Mouse (Mus musculus) G1E-ER4 (cell line): ENCODE data around the gene Mapk8ip1. TPM values are rescaled to one million over a fixed set of nuclear protein-coding genes. Genes with fewer than 3 reads are reported as not detected.

Experiments
- GATA1 ChIP-seq: IDR thresholded peaks from one replicate; pipeline ENCODE4 v1.8.0; 2012; ENCODE audit warnings: low read length, inconsistent platforms
- polyA plus RNA-seq: library from polyadenylated mRNA; stranded (reverse); fragments of >175 nt; gene quantifications from 2 replicates; pipeline ENCODE4 v1.2.3, GENCODE M21; 2012

Mapk8ip1 gene
- polyA plus RNA-seq, 1 experiment: 0.11 TPM

DNA sequence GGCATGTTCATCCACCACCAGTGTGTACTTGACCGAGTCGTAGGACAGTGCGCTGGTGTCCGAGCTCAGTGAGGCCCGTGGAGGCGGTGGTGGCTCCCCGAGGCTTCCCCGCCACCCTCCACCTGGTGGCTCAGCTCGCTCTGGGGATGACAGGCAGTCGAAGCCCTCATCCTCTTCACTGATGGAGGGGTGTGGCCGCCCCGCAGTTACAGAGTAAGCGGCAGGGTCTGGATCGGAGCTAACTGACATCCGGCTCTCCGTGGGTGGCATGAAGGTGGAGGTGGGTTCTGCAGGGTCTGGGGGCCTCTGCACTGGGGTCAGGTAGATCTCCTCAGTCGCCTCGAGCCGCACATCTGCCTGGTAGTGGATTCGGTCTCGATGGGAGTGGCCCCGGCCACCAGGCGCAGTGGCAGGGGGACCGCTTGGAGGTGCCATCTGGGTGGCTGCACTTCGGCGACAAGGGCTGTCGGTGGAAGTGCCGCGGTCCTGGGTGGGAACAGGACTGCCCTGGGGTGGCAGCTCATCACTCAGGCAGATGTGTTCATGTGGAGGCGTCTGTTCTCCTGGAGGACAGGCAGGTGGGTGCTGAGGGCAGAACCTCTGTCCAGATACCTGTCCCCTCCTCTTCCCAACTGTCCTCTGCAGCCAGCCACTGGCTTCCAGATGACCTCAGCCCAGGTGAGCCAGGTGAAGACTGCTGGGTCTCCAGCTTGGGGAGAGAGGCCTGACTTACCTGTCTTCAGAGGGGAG is 14.1 kb downstream of the Mapk8ip1 start:
- TF ChIP-seq GATA1: no peak

DNA sequence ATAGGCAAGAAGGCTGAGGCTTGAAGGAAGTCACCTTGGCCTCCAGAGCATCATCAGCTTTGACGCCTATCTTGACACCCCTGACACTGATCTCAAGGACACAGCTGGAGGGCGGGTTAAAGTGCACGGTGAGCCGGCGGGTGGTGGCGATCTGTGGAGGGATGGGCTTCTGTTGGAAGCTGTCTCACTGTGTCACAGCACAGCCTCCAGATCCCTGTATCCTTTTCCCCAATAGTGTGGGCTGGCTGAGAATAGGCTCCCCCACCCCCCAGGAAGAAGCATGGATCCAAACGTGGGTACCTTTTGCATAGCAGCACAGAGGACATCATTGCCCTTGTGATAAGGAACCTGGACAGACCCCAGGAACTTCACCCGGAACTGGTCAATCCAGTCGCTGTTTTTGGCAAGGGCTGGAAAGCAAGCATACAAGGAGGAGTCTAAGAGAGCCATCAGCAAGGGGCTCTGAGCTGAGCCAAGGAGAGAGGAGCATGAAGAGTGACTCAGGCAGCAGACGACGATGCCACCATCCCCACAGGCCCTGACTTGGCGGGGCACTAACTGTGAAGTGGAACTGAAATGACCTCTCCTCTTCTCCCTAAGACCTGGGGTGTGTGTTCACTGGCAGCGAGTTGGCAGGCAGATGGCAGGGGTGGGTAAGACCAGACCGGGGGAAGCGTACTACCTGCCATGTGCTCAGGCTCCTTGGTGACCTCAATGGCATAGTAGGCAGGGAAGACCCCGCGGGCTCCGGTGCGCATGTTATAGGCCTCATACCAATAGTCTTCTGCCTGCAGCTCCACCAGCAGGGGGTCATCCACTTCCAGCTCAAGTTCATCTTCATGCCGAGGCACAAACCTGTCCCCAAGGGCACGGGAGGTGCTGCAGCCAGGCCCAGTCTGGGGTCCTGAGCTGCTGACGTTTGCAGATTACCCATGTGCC is 15.7 kb downstream of the Mapk8ip1 start:
- no peak for TF ChIP-seq GATA1

DNA sequence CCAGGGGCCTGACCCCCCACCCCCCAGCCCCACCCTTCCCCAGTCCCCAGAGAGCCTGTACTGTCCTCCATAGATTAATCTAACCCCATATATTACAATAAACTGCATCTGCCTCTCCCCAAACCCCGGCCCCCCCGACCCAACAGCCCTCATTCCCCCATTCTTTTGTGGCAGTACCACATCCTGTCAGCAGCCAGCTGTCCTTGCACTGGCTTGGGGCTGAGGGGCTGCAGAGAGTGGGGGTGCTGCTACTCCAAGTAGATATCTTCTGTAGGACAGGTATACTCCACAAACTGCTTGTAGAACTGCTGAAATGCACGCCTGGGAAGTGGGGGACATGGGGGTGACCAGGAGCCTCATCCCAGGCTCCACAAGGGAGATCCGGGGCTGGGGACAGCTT is 17.0 kb downstream of the Mapk8ip1 start:
- TF ChIP-seq GATA1: no peak

DNA sequence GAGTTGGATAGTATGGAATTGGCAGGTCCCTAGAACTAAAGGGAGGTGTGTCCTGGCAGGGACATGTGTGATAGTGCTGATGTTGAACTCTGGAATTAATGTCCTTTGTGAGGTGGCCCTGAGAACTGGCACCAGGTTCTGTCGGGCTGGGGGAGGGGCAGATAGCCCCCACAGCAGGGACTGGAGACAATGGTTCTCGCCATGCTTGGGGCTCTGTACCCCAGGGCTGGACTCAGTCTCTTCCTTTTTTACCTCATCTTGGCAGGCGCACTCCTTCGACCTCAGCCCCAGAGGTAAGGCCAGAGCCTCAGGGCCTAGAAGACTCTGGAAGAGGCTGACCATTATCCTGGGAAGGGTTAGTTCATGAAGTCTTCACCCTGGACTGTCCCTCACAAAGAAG is 18.3 kb downstream of the Mapk8ip1 start:
- no peak for TF ChIP-seq GATA1

DNA sequence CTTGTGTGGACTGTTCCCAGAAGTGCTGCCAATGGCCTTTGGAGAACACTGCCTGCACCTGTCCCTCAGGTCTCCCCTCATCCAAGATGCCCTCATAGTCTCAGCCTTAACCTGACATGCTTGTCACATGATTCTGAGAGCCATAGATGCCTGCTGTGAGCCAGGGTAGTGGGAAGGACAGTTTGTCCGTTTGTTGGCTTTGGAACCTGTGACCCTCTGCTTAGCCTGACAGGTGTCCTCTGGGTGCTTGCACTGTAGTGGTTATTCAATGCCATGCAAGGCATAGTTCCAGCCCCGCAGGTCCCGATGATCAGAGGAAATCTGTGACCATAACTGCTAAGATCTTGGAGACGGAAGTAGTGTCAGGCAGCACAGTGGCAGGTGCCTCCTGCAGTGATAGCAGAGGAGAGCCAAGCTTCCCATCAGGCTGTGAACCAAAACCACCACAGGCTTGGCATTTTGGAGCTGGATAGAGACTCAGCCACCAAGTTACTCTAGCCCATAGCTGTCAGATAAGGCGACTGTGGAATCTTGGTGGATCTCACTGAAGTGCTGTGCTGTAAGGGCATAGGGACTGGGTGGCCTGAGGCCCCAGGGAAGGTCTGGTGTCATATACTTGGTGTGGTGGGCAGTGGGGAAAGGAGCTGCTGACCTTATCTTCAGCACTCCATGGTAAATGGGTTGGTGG is 19.0 kb downstream of the Mapk8ip1 start, which contains the start of gene 1700029I15Rik:
Gene 1700029I15Rik, plus strand, starts transcription at position 638 of the 688 bp plus-strand sequence.
- TF ChIP-seq GATA1: no peak

DNA sequence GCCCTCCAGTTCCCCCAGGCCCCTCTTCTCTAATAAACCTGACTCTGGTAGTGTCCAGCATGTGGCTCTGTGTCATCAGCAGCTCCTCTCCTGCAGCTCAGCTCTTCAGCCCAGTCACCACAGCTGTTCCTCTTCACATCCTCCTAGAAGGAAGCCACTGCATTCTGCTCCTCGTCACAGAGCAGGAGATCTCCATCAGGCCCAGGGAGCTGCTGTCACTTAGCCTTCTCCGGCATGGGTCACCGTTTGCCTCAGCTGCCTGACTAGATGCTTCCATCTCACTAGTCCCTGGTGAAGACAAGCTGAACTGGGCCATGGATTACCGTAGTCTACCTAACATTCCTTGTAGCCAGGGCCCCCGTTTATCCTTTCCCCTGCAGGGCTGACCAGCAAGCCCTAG is 19.9 kb downstream of the Mapk8ip1 start:
- TF ChIP-seq GATA1: no peak

DNA sequence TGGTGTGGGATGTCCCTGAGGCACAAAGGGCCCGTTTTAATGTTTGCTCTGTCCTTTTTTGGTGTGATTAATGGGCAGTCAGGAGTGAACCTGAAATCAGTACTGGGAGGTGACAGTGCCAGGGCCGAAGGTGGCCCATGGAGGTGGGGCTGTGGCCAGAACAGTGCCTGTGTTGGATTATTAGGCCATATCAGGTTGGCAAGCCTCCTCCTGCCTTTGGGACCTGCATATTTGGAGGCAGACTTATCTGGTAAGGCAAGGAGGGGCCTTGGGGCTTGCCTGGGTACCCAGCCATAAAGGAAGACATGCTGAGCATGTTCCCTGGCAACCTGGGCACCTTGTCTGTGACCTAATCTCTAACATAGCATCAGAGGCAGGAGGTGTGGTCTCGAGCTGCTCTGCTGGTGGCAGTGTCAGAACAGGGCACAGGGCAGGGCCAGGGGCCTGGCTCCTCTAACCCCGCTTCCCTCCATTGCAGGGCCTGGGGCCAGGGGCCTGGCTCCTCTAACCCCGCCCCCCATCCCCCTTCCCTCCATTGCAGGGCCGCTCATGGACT is 20.5 kb downstream of the Mapk8ip1 start:
- TF ChIP-seq GATA1: no peak

DNA sequence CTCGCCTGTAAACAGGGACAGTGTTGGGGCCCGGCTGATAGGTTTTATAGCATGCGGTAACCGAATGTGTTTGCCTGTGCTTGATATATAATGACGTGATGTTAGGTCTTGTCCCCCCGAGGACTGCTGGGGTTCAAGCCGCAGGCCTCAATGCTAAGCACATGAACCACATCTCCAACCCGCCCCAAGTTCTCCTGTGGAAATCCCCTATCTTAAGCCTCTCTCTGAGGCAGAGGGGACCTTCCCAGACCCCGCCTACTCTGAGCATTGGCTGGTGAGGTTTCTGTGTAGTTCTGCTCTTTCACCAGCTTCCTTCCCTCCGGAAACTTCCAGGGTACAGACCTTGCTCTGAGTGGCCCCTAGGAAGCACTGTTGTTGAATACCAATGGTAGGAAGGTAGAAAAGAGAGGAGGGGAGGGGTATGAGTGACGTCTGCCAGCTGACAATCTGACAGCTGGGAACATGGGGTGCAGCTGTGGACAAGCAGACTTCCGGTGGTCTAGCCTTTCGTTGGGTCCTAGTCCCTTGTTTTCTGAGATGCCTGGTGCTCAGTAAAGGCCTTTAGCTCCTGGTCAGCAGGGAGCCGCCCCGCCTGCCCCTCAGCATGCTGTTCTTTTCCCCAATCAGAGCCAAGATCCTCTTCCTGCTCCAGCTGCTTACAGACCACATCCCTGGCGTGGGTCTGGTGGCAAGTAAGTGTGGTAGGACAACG is 21.1 kb downstream of the Mapk8ip1 start:
- no peak for TF ChIP-seq GATA1

DNA sequence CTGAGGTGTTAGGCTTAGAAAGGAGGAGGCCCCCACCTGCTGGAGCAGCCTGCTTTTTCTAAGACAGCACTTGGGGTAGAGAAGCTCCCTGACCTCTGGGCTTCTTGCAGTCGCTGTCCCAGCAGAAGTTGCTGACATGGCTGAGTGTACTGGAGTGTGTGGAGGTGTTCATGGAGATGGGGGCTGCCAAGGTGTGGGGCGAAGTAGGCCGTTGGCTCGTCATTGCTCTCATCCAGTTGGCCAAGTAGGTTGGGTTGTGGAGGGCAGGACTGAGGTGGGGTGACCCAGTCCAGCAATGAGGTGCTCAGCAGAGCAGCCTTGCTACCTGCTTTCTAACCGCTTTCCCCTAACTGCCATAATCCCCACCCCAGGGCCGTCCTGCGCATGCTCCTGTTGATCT is 23.7 kb downstream of the Mapk8ip1 start:
- no peak for TF ChIP-seq GATA1

DNA sequence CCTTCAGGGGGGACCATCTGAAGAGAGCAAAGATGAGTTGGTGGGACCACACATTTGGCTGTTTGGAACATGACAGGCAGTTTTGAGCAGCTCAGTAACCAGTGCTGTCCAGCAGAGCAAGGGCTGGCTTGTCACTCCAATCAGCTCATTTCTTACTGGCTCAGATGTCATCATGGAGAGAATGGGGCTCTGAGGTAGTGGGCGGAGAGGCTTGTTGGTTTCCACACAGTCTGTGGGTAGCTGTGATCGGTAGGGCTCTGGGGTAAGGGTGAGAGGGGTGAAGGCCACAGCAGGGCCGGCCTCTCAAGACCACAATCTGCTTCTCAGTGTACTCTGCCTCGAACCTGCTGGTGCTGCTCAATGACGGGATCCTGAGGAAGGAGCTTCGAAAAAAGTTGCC is 24.8 kb downstream of the Mapk8ip1 start:
- no peak for TF ChIP-seq GATA1

DNA sequence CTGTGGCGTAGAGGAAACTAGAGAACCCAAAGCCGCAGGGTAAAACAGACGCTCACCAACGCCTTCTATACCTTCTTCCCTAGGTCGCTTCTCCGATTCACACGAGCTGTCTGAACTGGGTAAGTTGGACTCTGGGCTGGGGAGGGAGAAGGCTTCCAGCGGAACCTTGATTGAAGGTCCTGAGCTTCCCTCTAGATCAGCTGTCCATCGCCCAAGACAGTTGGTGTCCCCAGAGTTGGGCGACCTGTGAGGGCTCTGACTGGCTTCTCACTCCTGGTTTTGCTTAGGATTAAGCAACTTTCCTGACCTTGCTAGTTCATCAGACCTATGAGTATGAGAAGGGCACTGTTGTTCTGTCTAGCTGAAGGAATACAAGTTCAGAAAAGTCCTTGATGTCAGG is 25.3 kb downstream of the Mapk8ip1 start:
- TF ChIP-seq GATA1: no peak

DNA sequence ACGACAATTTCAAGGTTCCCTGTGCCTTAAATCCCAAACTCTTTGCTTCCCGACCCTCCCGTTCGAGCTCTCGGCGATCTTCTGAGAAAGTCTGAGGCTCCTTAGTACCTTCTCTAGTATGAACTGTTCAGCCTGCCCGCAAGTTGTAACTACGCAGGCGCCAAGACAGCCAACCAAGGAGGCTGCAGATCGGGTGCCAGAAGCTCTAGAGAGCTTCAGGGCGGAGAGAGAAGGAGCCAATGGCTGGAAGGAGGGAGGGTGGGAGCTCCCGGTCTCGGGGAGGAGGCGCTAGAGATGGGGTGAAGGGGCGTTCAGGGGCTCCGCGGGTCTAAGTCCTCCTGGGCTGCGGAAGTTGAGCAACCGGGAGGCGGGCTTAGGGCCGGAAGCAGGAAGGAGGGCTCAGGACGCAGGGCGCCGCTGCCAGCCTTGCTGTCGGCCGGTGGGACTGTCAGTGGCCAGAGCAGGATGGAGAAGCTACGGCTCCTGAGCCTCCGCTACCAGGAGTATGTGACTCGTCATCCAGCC is 25.9 kb downstream of the Mapk8ip1 start:
- no peak for TF ChIP-seq GATA1

DNA sequence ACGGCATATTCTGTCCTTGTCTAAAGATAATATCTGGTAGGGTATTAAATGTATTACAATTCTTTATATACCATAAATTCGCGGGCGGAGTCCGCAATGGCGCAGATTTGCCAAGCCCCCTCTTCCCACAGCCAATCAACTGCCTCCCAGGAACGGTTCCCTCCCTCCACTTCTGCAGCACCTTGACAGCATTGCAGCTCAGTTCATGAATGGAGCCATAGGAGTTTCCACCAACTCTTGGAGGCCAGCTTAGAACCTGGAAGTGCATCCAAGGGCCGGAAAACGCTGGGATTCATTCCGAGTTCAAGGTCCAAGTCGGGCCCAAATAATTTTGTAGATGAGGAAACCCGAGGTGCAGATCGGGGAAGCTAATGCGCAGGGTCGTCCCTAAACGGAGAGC is 26.5 kb downstream of the Mapk8ip1 start, which contains the start of the genes Pex16 and Large2:
Gene Pex16, plus strand, starts transcription at position 163 of the 400 bp plus-strand sequence.
Gene Large2, minus strand, starts transcription at position 356 of the 400 bp plus-strand sequence.
- no peak for TF ChIP-seq GATA1

DNA sequence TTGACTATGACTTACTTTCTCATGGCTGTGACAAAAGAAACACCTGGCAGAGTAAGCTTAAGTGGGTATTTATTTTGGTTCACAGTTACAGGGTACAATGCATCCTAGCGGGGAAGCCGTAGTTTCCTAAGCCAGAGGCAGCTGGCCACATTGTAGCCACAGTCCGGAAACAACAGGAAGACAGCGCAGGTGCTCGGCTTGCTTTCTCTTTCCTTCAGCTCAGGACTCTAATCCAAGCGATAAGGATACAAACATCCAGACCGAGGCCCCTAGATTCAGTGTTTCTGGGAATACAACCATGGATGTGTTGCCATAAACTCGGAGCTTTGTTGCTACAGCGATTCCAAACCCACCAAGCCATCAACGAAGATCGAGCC is 27.6 kb downstream of the Mapk8ip1 start:
- no peak for TF ChIP-seq GATA1
